Mouse (Mus musculus): Measurements from ENCODE around the gene Cfap43. TPM values are rescaled to one million over a fixed set of nuclear protein-coding genes. Genes with fewer than 3 reads are reported as not detected.

Cfap43 gene
- polyA plus RNA-seq, 1 experiment: not detected

DNA sequence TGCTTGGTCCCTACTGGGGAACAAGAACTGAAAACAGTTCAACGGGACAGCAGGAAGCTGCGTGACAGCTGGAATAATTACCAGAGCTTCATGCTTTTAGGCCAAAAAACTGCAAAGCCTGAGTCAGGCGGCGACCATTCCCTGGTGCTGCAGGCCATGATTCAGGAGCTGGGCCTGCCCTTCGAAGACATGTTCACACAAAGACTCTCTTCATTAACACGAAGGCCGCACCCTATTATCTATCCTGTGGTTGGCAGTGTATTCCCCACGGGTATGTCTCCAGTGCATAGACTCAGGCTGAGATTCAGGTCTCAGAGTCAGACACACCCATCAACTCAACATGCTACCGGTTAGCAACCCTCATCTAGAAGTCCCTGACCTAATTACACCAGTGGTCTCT, 220.8 kb downstream of the Cfap43 start:
- H3K27me3 ChIP-seq (replicated peaks; ENCODE audit: control insufficient read depth, insufficient read depth, low read length): no peaks in the 10 kb centered on the region
- 73% methylated on average over 9 of the region's 9 CpGs for WGBS
- H3K36me3 ChIP-seq (ENCODE audit: control insufficient read depth, insufficient read depth, low read length): no peaks in the 10 kb centered on the region
- no peaks in the 10 kb centered on the region for H3K4me1 ChIP-seq (ENCODE audit: control insufficient read depth, insufficient read depth, low read length)
- no peak overlapping the region for H3K27ac ChIP-seq (ENCODE audit: insufficient read depth, low read depth, low read length)
- no peak overlapping the region for H3K4me3 ChIP-seq (ENCODE audit: insufficient read depth, low read depth, low read length)
- TF ChIP-seq POLR2A (IDR thresholded peaks at IDR 0.05; ENCODE audit: low read depth, low read length) (no peak), CTCF (conservative IDR thresholded peaks at IDR 0.05; ENCODE audit: insufficient read depth, insufficient read length, low read depth, low read length) (no peak)
- DNase-seq: no peak

- Histone ChIP-seq H3K27me3 (replicated peaks; ENCODE audit: control insufficient read depth, insufficient read depth, low read length) (no peaks in the 10 kb centered on the region), H3K4me1 (ENCODE audit: control insufficient read depth, insufficient read depth, low read length) (no peaks in the 10 kb centered on the region), H3K4me3 (ENCODE audit: insufficient read depth, low read depth, low read length) (no peak overlapping the region), H3K27ac (ENCODE audit: insufficient read depth, low read depth, low read length) (no peak overlapping the region), H3K36me3 (ENCODE audit: control insufficient read depth, insufficient read depth, low read length) (no peaks in the 10 kb centered on the region)
- DNase-seq: peak; percentile 8
- no peak for TF ChIP-seq POLR2A (IDR thresholded peaks at IDR 0.05; ENCODE audit: low read depth, low read length)
- TF ChIP-seq CTCF (conservative IDR thresholded peaks at IDR 0.05; ENCODE audit: insufficient read depth, insufficient read length, low read depth, low read length): no peak
- WGBS: 79% methylated on average over 11 of the region's 11 CpGs
These were observed 222.0 kb downstream of the Cfap43 start for GRCm38 (mm10) chr19:47697067-47697466.

DNA sequence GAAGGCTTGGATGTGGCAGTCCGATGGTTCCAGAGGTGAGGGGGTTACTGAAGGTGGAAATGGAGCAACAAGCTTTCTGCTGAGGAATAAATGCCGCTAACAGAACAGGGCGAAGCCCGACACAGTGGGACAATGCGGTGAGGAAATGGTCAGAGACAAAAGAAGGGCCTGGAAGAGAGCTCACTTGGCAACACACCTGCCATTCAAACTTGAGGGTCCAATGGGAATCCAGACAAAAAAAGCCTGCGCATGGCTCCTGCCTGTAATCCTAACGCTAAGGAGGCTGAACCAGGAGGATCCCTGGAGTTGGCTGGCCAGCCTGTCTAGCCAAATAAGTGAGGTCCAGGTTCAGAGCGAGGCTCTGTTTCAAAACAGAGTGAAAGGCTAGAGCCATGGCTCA, 222.7 kb downstream of the Cfap43 start:
- Histone ChIP-seq H3K36me3 (ENCODE audit: control insufficient read depth, insufficient read depth, low read length) (no peaks in the 10 kb centered on the region), H3K27ac (ENCODE audit: insufficient read depth, low read depth, low read length) (no peak overlapping the region), H3K4me3 (ENCODE audit: insufficient read depth, low read depth, low read length) (no peak overlapping the region), H3K4me1 (ENCODE audit: control insufficient read depth, insufficient read depth, low read length) (no peaks in the 10 kb centered on the region), H3K27me3 (replicated peaks; ENCODE audit: control insufficient read depth, insufficient read depth, low read length) (no peaks in the 10 kb centered on the region)
- WGBS: 96% methylated on average over 8 of the region's 8 CpGs
- TF ChIP-seq POLR2A (IDR thresholded peaks at IDR 0.05; ENCODE audit: low read depth, low read length) (no peak), CTCF (conservative IDR thresholded peaks at IDR 0.05; ENCODE audit: insufficient read depth, insufficient read length, low read depth, low read length) (no peak)
- no peak for DNase-seq

- DNase-seq: no peak
- H3K4me1 ChIP-seq (ENCODE audit: control insufficient read depth, insufficient read depth, low read length): no peaks in the 10 kb centered on the region
- no peaks in the 10 kb centered on the region for H3K36me3 ChIP-seq (ENCODE audit: control insufficient read depth, insufficient read depth, low read length)
- H3K4me3 ChIP-seq (ENCODE audit: insufficient read depth, low read depth, low read length): no peak overlapping the region
- no peak for TF ChIP-seq POLR2A (IDR thresholded peaks at IDR 0.05; ENCODE audit: low read depth, low read length)
- TF ChIP-seq CTCF (conservative IDR thresholded peaks at IDR 0.05; ENCODE audit: insufficient read depth, insufficient read length, low read depth, low read length): no peak
- H3K27me3 ChIP-seq (replicated peaks; ENCODE audit: control insufficient read depth, insufficient read depth, low read length): no peaks in the 10 kb centered on the region
- WGBS: 85% methylated on average over 6 of the region's 6 CpGs
- H3K27ac ChIP-seq (ENCODE audit: insufficient read depth, low read depth, low read length): no peak overlapping the region
These were observed 223.4 kb downstream of the Cfap43 start for GRCm38 (mm10) chr19:47695725-47696124.

GRCm38 (mm10) chr19:47691994-47692393, 227.1 kb downstream of the Cfap43 start, which contains the start of gene Col17a1:
Col17a1 (minus strand) TSS chr19:47692094.
- H3K4me3 ChIP-seq (ENCODE audit: insufficient read depth, low read depth, low read length): no peak within 1 kb of the TSS
- 48% methylated on average over 6 of the region's 6 CpGs for WGBS
- H3K27ac ChIP-seq (ENCODE audit: insufficient read depth, low read depth, low read length): no peak within 1 kb of the TSS
- no peak for DNase-seq
- H3K4me1 ChIP-seq (ENCODE audit: control insufficient read depth, insufficient read depth, low read length): no peaks in the 10 kb centered on the region
- H3K27me3 ChIP-seq (replicated peaks; ENCODE audit: control insufficient read depth, insufficient read depth, low read length): no peaks in the 10 kb centered on the region
- TF ChIP-seq CTCF (conservative IDR thresholded peaks at IDR 0.05; ENCODE audit: insufficient read depth, insufficient read length, low read depth, low read length) (no peak), POLR2A (IDR thresholded peaks at IDR 0.05; ENCODE audit: low read depth, low read length) (no peak)
- no peaks in the 10 kb centered on the region for H3K36me3 ChIP-seq (ENCODE audit: control insufficient read depth, insufficient read depth, low read length)

GRCm38 (mm10) chr19:47689592-47689991, 229.5 kb downstream of the Cfap43 start:
- H3K27me3 ChIP-seq (replicated peaks; ENCODE audit: control insufficient read depth, insufficient read depth, low read length): no peaks in the 10 kb centered on the region
- whole genome bisulfite sequencing: 86% methylated on average over 7 of the region's 7 CpGs
- H3K27ac ChIP-seq (ENCODE audit: insufficient read depth, low read depth, low read length): no peak overlapping the region
- TF ChIP-seq CTCF (conservative IDR thresholded peaks at IDR 0.05; ENCODE audit: insufficient read depth, insufficient read length, low read depth, low read length): no peak
- no peak for TF ChIP-seq POLR2A (IDR thresholded peaks at IDR 0.05; ENCODE audit: low read depth, low read length)
- no peak for DNase-seq
- no peaks in the 10 kb centered on the region for H3K36me3 ChIP-seq (ENCODE audit: control insufficient read depth, insufficient read depth, low read length)
- no peak overlapping the region for H3K4me3 ChIP-seq (ENCODE audit: insufficient read depth, low read depth, low read length)
- H3K4me1 ChIP-seq (ENCODE audit: control insufficient read depth, insufficient read depth, low read length): no peaks in the 10 kb centered on the region

Other genes starting within 250 kb of the Cfap43 start
- 0.27 and 0.54 TPM in 2 replicates for gene Col17a1, start 227.2 kb downstream of the Cfap43 start, polyA plus RNA-seq (2012; rRNA removed)
- 34.7 and 46.9 TPM in 2 replicates for gene Sfr1, start 187.6 kb downstream of the Cfap43 start, polyA plus RNA-seq (2012; rRNA removed)
- 82.5 and 85.1 TPM in 2 replicates for gene Gsto1, start 64.3 kb downstream of the Cfap43 start, polyA plus RNA-seq (2012; rRNA removed)
- gene Gsto2, start 53.8 kb downstream of the Cfap43 start, polyA plus RNA-seq (2012; rRNA removed): 2.6 and 2.7 TPM in 2 replicates
- gene Itprip, start within 50 bp of the Cfap43 start, polyA plus RNA-seq (2012; rRNA removed): 6.4 and 8.0 TPM in 2 replicates
- gene Cfap58, start 18.4 kb upstream of the Cfap43 start, polyA plus RNA-seq (2012; rRNA removed): 0.05 TPM in 1 of 2 replicates, not detected in the other

Data from kidney, adult 2 months (tissue).